Mouse (Mus musculus): ENCODE measurements around the gene Exd2.
A peak's percentile ranks its signal among the peaks of the same experiment; 100 is the strongest.

The Exd2 gene

GRCm38 (mm10) chr12:80500506-80500905 is 37.6 kb downstream of the Exd2 start:
- no peak for DNase-seq

GRCm38 (mm10) chr12:80504718-80505117 is 41.8 kb downstream of the Exd2 start:
- DNase-seq = no peak

- DNase-seq = peak; percentile 38
Measured at GRCm38 (mm10) chr12:80507041-80507745, 44.3 kb downstream of the Exd2 start.

- no peak for DNase-seq
Measured at GRCm38 (mm10) chr12:80517977-80518376, 55.1 kb downstream of the Exd2 start, which contains the start of gene Galnt16. Gene Galnt16, plus strand, starts transcription at chr12:80518277.

- peak; percentile 72 for DNase-seq
Measured at GRCm38 (mm10) chr12:80518393-80518756, 55.5 kb downstream of the Exd2 start.

GRCm38 (mm10) chr12:80518757-80519620 is 56.1 kb downstream of the Exd2 start:
- DNase-seq = peak; percentile 89

- DNase-seq = peak; percentile 81
Measured at GRCm38 (mm10) chr12:80519621-80520332, 56.9 kb downstream of the Exd2 start.

GRCm38 (mm10) chr12:80522006-80522405 is 59.1 kb downstream of the Exd2 start:
- no peak for DNase-seq

GRCm38 (mm10) chr12:80524276-80524921 is 61.5 kb downstream of the Exd2 start:
- DNase-seq = peak; percentile 79

- peak; percentile 35 for DNase-seq
Measured at GRCm38 (mm10) chr12:80525513-80525912, 62.6 kb downstream of the Exd2 start.

- no peak for DNase-seq
Measured at GRCm38 (mm10) chr12:80526511-80526910, 63.6 kb downstream of the Exd2 start.

GRCm38 (mm10) chr12:80527727-80528389 is 65.0 kb downstream of the Exd2 start:
- no peak for DNase-seq

- no peak for DNase-seq
Measured at GRCm38 (mm10) chr12:80530052-80530451, 67.2 kb downstream of the Exd2 start.

- DNase-seq = no peak
Measured at GRCm38 (mm10) chr12:80530630-80531029, 67.7 kb downstream of the Exd2 start.

- no peak for DNase-seq
Measured at GRCm38 (mm10) chr12:80531585-80531984, 68.7 kb downstream of the Exd2 start.

GRCm38 (mm10) chr12:80533876-80534275 is 71.0 kb downstream of the Exd2 start:
- no peak for DNase-seq

- DNase-seq = no peak
Measured at GRCm38 (mm10) chr12:80537313-80537712, 74.4 kb downstream of the Exd2 start.

- DNase-seq = no peak
Measured at GRCm38 (mm10) chr12:80538311-80538710, 75.4 kb downstream of the Exd2 start.

GRCm38 (mm10) chr12:80545310-80545709 is 82.4 kb downstream of the Exd2 start:
- DNase-seq = no peak

GRCm38 (mm10) chr12:80549646-80550045 is 86.8 kb downstream of the Exd2 start:
- DNase-seq = no peak
